Mouse (Mus musculus): ENCODE measurements around the gene Rab13.
"Not testable (repeated sequence)": the region's sequence is repeated elsewhere in the genome, so short reads cannot be mapped to it uniquely, and the experiment has no call there.

The Rab13 gene

DNA sequence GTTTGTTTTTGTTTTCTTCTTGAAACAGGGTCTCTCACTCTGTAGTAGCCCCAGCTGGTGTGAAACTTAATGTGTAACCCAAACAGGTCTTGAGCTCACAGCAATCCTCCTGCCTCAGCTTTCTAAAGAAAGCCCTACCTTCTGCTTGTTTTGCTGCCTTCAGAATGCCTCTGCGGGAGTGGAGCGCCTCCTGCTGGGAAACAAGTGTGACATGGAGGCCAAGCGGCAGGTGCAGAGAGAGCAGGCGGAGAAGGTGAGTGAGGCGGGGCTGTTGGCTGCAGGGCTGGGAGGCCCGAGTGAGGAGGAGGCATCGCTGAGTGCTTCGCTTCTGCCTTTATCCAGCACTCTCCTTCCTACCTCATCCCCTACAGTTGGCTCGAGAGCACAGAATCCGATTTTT is 10.8 kb downstream of the Rab13 start:
- no peak for DNase-seq (ENCODE audit: low read depth, low spot score)

DNA sequence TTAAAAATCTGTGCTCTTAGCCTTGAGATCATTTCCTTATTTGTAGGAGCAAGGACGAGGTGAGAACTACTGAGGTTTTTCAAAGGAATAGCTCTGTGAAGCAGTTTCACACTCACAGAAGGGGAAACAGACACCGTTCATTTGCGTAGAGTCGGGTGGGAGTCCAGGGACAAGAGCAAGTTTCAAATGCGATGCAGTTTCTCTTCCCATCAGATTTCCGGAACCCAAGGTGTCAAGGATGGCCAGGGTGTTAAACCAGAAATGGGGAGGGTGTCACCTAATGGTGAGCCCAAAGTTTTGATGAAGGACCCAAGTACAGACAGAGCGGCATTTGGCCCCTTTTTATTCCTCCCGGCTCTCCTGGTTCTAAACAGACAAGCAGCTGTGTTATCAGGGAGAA is 17.6 kb downstream of the Rab13 start:
- DNase-seq (ENCODE audit: low read depth, low spot score) = no peak

DNA sequence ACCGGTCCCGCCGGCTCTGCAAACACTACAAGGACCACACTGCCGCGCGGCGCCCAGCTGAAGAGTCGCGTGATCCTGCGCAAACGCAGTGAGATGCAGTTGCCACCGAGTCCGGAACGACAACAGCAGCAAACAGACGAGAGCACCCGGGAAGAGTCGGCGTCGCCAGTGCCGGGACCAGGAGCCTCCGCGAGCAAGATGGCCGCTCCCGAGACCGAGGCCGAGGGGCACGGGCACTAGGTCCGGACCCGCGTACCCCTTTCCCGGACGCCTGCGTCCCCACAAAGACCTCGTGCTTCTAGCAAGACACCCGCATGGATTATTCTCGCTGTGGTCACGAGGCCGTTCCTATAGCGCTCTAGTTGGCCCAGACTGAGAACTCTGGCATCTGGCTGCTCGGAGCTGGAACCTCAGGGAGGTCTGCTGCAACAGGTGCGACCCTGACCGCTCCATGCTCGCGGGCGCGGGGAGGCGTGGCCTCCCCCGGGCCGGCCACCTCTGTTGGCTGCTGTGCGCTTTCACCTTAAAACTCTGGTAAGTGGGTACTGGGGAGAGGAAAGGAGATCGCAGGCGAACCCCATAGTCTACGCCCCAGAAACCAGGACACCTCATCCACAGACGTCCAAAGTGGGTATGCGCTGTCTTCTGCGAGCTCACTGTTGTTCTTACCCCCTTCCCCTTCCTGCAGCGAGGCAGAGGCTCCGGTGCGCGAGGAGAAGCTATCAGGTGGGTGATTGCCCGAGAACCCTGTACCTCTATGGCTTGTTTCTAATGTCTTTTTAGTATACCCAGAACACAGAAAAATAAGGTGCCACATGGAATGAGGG is 18.2 kb downstream of the Rab13 start, which contains the start of gene Jtb:
Gene Jtb (plus strand): TSS at position 91 of the 827 bp plus-strand sequence.
- DNase-seq (ENCODE audit: low read depth, low spot score) = peak; percentile 94

DNA sequence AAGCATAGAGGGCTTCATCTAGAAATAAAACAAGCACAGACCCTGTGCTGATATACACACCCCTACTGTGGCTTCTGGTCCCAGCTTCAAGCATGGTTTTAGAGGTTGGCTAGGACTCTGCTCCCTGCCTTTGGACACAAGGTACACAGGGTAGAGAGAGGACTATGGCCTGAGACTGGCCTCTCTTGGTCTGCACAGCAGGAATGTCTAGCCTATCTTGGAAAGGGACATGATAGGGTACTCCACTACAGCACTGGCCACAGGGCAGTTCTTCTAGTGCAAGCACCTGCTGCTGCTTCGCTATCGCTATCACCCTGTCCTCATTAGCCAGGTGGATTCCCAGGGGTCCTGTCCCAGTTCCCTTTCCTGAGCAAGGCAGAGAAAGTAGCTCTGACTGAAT is 27.8 kb downstream of the Rab13 start:
- DNase-seq (ENCODE audit: low read depth, low spot score) = no peak

DNA sequence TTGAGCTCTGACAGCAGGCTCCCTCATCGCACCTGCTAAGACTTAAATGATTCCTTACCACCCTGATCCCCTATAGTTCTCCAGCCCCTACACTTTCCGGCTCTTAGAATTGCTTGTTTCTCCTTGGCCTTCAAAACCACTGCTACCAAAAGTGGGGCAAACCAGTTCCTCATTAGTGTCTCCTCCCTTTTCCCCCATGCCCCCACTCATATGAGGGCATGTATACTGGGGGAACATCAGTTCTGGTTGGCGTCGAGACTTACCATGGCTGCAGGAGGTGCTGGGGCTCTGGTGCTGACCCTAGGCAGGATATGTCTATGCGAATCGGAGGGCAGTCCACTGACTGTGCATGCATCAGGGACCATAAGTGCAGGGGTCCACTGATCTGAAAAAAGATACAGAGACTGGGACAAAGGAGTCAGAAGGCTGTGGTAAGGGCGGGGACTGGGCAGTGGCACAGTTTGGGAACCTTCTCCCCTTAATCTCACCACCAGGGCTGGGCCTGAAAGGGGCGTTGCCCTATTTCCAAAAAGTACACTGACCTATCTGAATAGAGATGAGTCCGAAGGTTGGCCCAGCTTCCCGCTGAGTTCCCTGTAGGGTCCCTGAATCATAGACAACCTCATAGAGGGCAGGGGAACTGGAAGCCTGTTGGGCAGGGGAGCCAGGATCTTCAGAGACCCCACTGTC is 28.3 kb downstream of the Rab13 start:
- no peak for DNase-seq (ENCODE audit: low read depth, low spot score)

DNA sequence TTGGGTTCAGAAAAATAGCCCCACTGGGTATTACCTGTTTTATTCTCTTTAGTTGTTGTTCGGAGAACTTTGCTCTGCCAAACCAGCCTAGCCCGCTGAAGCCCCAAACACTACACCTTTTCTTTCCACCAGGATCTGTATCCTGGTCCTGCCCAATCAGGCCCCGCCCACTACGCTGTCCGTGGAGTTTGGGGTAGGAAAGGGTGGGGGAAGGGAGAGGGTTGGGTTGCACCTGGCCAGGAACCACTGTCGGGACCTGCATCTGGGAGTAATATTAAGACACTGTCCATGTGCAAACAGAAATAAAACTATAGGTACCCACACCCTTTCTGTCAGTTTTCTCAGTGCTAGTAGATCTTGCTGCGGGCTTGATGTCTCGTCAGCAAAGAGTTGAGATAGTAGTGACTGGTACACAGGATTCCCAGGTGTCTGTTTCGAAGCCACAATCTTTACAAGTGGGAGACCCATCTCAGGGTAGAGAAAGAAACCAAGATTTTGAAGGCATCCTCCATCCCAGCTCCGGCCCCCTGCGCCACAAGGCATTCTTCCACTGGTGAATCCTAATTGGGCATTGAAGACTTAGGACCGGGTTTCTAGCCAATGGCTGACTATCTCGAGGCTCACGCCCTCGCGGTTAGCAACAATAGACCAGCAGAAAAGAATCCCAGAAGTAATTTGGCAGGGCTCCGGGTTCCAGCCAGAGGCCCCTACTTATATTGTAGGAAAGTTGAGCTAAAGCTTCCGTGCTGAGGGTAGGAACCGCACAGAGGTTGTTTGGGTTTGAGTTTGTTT is 29.7 kb downstream of the Rab13 start, which contains the start of gene Creb3l4:
Gene Creb3l4 (minus strand): TSS at position 529 of the 792 bp plus-strand sequence.
- peak; percentile 73 for DNase-seq (ENCODE audit: low read depth, low spot score)

DNA sequence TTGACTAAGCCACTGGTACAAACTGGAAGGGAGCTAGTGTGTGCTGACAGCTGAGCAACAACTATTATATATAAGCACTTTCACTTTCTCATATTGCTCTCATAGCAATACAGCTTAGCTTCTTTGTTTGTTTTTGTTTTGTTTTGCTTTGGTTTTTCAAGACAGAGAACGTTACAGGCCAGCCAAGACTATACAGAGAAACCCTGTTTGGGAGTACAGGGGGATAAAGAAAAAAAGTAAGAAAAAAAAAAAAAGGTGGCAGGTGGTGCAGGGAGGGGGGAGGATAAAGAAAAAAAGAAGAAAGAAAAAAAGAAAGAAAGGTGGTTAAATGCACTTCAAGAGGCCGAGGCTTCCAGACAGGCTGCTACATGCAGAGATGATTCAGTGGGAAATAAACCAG is 31.9 kb downstream of the Rab13 start:
- no peak for DNase-seq (ENCODE audit: low read depth, low spot score)

DNA sequence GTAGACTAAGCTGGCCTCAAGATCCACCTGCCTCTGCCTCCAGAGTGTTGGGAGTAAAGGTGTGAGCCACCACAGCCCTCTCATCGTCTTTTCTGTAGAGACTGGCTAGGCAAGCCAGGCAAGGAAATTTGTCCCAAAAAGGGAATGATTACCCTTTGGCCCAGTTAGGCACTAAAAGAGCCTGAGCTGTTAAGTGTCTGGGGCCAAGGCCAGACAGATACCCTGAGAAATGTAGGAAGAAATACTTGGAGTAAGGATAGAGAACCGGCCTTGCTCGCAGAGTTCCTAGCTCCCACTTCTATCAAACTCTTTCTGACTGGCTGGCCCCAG is 34.1 kb downstream of the Rab13 start:
- no peak for DNase-seq (ENCODE audit: low read depth, low spot score)

DNA sequence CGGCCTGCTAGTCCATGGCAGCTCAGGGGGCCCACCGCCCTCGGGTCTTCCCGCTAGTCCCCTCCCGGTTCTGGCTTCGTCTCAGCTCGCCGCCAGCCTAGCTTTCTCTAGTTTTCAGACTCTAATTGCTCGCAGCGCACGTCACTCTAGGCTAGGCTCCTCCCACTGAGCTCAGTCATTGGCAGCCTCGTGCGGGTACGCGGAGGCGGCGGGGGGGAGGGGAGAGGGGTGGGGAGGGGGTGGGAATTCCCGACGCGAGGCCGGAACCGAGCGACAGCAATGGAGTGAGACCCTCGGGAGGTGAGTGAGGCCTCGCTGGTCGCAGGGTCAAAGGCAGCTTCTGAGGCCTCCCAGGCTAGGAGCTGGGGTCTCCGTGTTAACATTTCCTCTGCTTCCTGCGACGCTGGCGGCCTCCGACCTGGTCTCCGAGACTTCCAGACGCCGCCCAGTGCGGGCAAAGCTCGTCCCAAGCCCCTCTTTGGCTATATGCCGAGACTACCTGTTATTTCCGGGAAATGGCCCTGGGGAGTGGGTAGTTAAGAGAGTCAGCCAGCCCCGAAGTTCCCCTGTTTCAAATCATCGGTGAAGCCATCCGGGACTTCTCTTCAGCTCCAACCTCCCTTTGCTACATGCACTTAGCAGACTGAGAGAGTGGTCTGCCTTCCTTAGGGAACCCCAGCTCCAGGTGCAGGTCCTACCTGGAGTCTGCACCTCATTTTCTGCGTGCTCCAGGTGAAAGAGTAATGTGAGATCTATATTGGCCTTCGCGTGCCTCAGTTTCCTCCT is 34.7 kb downstream of the Rab13 start, which contains the start of gene Slc39a1:
Gene Slc39a1 (plus strand): TSS at position 213 of the 786 bp plus-strand sequence.
- peak; percentile 97 for DNase-seq (ENCODE audit: low read depth, low spot score)

DNA sequence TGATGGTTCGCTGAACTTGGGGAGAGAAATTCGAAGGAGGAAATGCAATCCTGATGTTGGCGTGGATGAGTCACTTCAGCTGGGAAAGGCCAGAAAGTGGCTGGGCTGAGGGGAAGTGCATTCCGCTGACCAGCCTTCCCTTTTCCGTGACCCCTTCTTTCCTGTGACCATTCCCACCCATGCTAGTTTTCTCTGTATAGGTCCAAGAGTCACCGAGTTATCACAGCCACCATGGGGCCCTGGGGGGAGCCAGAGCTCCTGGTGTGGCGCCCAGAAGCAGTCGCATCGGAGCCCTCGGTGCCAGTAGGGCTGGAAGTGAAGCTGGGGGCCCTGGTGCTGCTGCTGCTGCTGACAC is 35.2 kb downstream of the Rab13 start:
- no peak for DNase-seq (ENCODE audit: low read depth, low spot score)

DNA sequence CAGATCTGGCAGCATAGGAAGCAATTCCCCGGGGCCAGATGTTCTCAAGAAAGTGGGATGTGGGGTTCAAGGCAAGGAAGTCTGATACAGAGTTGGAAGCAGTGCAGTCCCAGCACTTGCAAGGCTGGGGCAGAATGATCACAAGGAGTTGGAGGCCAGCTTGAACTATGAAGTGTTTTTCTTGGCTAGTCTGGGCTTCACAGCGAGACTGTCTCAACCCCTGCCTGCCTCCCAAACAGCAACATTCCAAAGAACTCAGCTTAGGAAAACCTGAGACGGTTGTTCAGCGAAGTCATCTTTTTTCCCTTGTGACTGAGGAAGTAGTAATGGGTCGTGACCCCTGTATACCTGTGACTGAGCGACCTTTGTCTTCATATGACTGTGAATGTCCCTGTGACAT is 37.3 kb downstream of the Rab13 start:
- no peak for DNase-seq (ENCODE audit: low read depth, low spot score)

DNA sequence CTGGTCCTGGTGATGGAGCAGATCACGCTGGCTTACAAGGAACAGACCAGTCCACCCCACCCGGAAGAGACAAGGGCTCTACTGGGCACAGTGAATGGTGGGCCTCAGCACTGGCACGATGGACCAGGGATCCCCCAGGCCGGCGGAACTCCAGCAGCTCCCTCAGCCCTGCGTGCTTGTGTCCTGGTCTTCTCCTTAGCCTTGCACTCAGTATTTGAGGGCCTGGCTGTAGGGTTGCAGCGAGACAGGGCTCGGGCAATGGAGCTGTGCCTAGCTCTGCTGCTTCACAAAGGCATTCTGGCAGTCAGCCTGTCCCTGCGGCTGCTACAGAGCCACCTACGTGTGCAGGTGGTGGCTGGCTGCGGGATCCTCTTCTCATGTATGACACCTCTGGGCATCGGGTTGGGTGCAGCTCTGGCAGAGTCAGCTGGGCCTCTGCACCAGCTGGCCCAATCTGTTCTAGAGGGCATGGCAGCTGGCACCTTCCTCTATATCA is 38.3 kb downstream of the Rab13 start:
- DNase-seq (ENCODE audit: low read depth, low spot score) = not testable (repeated sequence)

DNA sequence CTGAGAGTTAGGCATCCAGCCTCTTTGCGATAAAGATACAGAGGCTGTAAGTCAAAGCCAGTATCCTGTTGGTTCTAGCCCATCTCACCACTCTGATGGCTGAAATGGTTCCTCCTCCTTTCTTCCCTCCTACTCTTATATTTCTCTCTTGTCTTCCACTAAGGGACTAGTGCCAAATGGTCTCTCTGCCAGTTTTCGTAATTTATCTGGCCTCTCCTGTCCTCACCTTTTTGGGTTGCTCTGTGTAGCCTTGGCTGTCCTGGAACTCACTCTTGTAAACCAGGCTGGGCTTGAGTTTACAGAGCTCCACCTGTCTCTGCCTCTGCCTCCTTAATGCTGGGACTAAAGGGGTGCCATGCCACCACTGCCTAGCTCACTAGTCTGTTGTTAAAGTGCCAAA is 39.2 kb downstream of the Rab13 start:
- DNase-seq (ENCODE audit: low read depth, low spot score) = not testable (repeated sequence)

DNA sequence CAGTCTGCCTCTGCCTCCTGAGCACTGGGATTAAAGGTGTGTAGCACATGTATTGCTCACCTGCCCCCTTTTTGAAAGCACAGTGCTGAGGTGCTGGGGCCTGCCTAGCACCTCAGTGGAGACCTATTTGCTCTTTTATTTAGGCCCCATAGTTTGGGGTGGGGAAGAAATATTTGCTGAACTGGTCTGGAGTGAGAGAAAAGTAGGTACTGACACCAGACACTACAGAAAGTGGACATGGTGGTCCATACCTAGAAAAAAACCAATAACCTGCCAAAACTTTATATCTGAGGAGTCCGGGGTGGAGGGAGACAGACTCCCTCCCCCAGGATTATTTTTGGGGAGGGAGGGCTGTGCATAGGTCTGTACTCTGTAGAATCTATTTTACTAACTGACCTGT is 39.7 kb downstream of the Rab13 start:
- DNase-seq (ENCODE audit: low read depth, low spot score) = not testable (repeated sequence)

DNA sequence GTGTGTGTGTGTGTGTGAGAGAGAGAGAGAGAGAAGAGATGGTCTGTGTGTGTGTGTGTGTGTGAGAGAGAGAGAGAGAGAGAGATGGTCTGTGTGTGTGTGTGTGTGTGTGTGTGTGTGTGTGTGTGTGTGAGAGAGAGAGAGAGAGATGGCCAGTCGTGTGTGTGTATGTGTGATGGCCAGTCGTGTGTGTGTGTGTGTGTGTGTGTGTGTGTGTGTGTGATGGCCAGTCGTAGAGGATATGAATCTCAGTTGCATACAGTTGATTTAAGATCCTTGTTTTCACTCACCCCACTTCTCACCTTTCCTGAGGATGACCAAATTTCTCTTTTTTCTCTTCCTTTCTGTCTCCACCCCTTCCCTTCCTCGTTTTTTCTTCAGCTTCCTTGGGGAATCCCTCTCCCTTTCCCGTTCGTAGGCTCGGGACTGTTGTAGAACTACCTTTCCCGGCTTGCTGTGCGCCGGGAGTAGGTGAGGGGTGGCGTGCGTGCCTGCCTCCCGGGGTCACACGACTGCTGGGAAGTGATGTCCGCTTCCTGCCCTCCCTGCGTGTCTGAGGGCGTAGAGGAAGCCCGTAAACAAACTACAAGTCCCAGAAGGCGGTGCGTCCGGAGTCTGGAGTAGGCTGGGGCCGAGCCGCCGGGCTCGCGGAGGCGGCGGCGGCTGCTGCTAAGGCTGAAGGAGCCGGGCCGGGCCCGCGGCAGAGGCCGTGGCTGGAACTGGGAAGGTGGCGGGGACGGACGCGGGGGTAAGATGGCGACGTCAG is 40.3 kb downstream of the Rab13 start, which contains the start of gene Crtc2:
Gene Crtc2 (plus strand): TSS at position 511 of the 766 bp plus-strand sequence.
- peak; percentile 97 for DNase-seq (ENCODE audit: low read depth, low spot score)

DNA sequence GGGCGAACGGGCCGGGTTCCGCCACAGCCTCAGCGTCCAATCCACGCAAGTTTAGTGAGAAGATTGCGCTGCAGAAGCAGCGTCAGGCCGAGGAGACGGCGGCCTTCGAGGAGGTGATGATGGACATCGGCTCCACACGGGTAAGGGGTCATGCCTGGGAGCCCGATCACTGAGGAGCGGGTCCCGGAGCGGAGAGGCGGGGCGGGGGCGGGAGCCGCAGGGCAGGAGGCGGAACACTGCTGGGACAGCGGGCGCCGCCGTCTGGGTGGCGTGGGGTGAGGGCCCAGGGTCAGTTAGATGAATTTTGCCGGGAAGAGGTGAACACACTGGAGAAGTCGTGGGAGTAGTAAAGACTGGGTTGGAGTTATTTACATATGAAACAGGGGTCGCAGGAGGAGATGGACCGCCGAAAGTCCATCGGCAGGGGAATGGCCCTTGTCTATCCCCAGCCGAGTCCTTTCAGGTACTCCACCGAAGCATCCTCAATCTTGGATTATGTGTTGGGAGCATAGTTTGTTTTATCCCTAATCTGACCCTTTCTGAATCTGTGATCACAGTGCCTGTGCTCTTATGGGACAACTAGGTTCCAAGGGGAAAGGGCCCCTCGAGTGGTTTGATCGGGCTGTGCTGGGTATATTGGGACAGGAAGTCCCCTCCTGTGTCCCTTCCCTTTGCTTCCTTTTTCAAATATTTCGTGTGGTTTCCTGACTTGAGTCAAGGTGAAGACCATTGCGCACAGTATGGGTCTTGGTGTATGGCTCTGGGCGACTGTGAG is 41.1 kb downstream of the Rab13 start:
- no peak for DNase-seq (ENCODE audit: low read depth, low spot score)

DNA sequence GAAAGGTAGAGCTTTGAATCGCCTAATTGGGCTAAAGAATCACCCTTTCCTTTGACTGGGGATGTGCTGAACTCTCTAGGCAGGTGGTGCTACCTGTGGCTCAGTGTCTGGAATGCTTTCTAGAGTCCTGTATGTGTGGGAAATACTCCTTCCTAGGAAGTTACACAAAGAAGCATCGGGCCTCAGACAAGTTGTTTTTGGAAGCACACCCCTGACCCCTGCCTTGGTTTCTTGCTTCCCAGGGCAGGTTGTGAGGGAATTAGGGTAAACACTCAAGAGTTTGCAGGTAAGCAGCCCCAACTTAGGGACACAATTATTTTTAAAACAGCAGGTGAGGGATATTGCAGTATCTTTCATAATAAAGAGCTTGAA is 41.7 kb downstream of the Rab13 start:
- DNase-seq (ENCODE audit: low read depth, low spot score) = no peak

DNA sequence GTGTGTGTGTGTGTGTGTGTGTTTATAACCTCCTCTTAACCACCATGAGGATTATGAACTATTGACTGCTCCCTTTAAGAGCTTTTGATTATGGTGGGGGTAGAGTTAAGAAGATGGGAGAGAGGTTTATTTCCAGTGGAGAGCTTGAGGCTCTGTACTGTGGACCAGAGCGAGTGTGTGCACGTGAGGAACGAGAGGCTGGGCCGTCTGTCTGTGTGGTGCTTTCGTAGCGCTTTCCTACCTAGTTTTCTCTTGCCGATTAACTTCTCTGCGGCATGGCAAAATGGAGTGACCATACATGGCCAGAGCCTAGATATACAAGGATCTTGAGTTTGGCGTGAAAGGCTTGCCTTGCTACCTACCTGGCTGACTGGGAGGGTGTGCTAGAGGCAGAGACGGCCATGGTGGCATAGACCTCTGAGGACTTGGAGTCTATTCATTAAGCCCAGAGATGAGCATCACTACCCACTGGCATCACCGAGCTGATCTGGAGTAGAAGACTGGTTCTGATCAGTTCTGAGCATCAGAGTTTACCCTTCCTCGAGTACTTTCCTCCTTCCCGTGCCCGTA is 42.4 kb downstream of the Rab13 start:
- DNase-seq (ENCODE audit: low read depth, low spot score) = no peak
